Mouse (Mus musculus) heart, postnatal 0 days (tissue): ENCODE results near the gene Zfp575. TPM values are rescaled to one million over a fixed set of nuclear protein-coding genes. Genes with fewer than 3 reads are reported as not detected.

ENCODE experiments used
- ATAC-seq: fragments of 200-750 bp; cut with Nextera tagmentation; 2 replicates; pipeline ENCODE4 v1.8.0; 2017; ENCODE audit warnings: low read depth, moderate number of reproducible peaks, moderate library complexity; ENCODE audit not compliant: insufficient read depth
- DNase-seq: peaks from one replicate; pipeline ENCODE4 v3.0.0-alpha.2; 2016; ENCODE audit warnings: low spot score
- H3K27ac ChIP-seq: fragments of 300-500 bp; sonication (generic); 2 replicates; pipeline ENCODE4 v1.5.1; 2014; ENCODE audit warnings: low read depth, mild to moderate bottlenecking
- H3K27me3 ChIP-seq: fragments of 300-500 bp; sonication (generic); 2 replicates; pipeline ENCODE4 v1.6.1; 2014; ENCODE audit warnings: low read length, mixed read lengths; ENCODE audit not compliant: control insufficient read depth, insufficient read depth
- H3K36me3 ChIP-seq: fragments of 300-500 bp; sonication (generic); replicated peaks from 2 replicates; pipeline ENCODE4 v1.6.1; 2014; ENCODE audit warnings: low read length, mixed read lengths; ENCODE audit not compliant: control insufficient read depth, insufficient read depth
- H3K4me1 ChIP-seq: fragments of 300-500 bp; sonication (generic); 2 replicates; pipeline ENCODE4 v1.6.1; 2014; ENCODE audit warnings: antibody characterized with exemption; ENCODE audit not compliant: control insufficient read depth, insufficient read depth
- H3K4me2 ChIP-seq: fragments of 300-500 bp; sonication (generic); 2 replicates; pipeline ENCODE4 v1.6.1; 2014; ENCODE audit warnings: low read depth, mild to moderate bottlenecking, low read length, moderate library complexity
- H3K4me3 ChIP-seq: fragments of 300-500 bp; sonication (generic); 2 replicates; pipeline ENCODE4 v1.5.1; 2014; ENCODE audit warnings: low read depth, low read length
- H3K9ac ChIP-seq: fragments of 300-500 bp; sonication (generic); replicated peaks from 2 replicates; pipeline ENCODE4 v1.6.1; 2014; ENCODE audit warnings: low read depth, low read length, mixed read lengths
- H3K9me3 ChIP-seq: fragments of 300-500 bp; sonication (generic); replicated peaks from 2 replicates; pipeline ENCODE4 v1.6.1; 2016; ENCODE audit warnings: low read length; ENCODE audit not compliant: control insufficient read depth
- CTCF ChIP-seq: IDR thresholded peaks from 2 replicates; pipeline ENCODE4 v1.5.1; 2016; ENCODE audit warnings: antibody characterized with exemption, control low read depth, low read depth
- EP300 ChIP-seq: IDR thresholded peaks from 2 replicates; pipeline ENCODE4 v1.6.1; 2016; ENCODE audit warnings: antibody characterized with exemption, low read depth
- WGBS: fragments of 180-500 bp; shearing (Covaris S2); extraction: QIAGEN DNeasy Blood & Tissue Kit; methylation state at CpG from one replicate; pipeline ENCODE4 v1.1.7; 2014; 5-methylcytosine and 5-hydroxymethylcytosine counted together
- polyA plus RNA-seq: library from polyadenylated mRNA; unstranded; fragments of >200 nt; fragmentation: Nextera tagmentation; extraction: Ambion mirVana; gene quantifications from 2 replicates; pipeline ENCODE4 v1.2.1, GENCODE M21; 2015
- total RNA-seq: library from RNA; depleted of rRNA; stranded (reverse); fragments of >200 nt; gene quantifications from 2 replicates; pipeline ENCODE4 v1.2.3, GENCODE M21; 2014; ENCODE audit warnings: low replicate concordance

Zfp575 gene
- total and polyA plus RNA-seq, 2 experiments from 2014 or later = 0.04 to 0.67 TPM

- no peaks in the 10 kb centered on the region for H3K4me1 ChIP-seq
- H3K27me3 ChIP-seq = peaks cover 18% of the 10 kb centered on the region
- ATAC-seq = no peak
- H3K9me3 ChIP-seq = 0 out of 2 replicates have a peak, but pooled peaks cover 4% of the 10 kb centered on the region
- DNase-seq = no peak
- no peak overlapping the region for H3K4me3 ChIP-seq
- no peaks in the 10 kb centered on the region for H3K36me3 ChIP-seq
- no peak for TF ChIP-seq CTCF
- TF ChIP-seq EP300 = no peak
- H3K27ac ChIP-seq = no peak overlapping the region
- WGBS = 57% methylated on average over 8 of the region's 8 CpGs
- no peak overlapping the region for H3K4me2 ChIP-seq
- H3K9ac ChIP-seq = no peak overlapping the region
These were observed 30.3 kb upstream of the Zfp575 start for GRCm38 (mm10) chr7:24617763-24618162.

GRCm38 (mm10) chr7:24614816-24615215, 27.4 kb upstream of the Zfp575 start:
- no peak for ATAC-seq

GRCm38 (mm10) chr7:24612308-24612910, 25.0 kb upstream of the Zfp575 start:
- no peak for ATAC-seq
- H3K4me1 ChIP-seq = peaks cover 3% of the 10 kb centered on the region; the same call in 1 of the 2 replicates
- peak overlapping the region; percentile 8; the same call in 1 of the 2 replicates for H3K4me2 ChIP-seq
- WGBS = 7% methylated on average over 27 of the region's 27 CpGs
- peak overlapping the region; percentile 7 for H3K4me3 ChIP-seq
- no peaks in the 10 kb centered on the region for H3K36me3 ChIP-seq
- no peaks in the 10 kb centered on the region for H3K9me3 ChIP-seq
- no peak for TF ChIP-seq CTCF
- no peak for TF ChIP-seq EP300
- no peak for DNase-seq
- H3K9ac ChIP-seq = no peak overlapping the region
- no peak overlapping the region for H3K27ac ChIP-seq
- H3K27me3 ChIP-seq = peaks cover 49% of the 10 kb centered on the region

More at GRCm38 (mm10) chr7:24614816-24615215, 27.4 kb upstream of the Zfp575 start:
- no peak for TF ChIP-seq EP300
- TF ChIP-seq CTCF = no peak
- peaks cover 47% of the 10 kb centered on the region for H3K27me3 ChIP-seq
- H3K9me3 ChIP-seq = no peaks in the 10 kb centered on the region
- no peak overlapping the region for H3K4me3 ChIP-seq
- H3K4me2 ChIP-seq = no peak overlapping the region
- no peak overlapping the region for H3K9ac ChIP-seq
- peaks cover 3% of the 10 kb centered on the region; the same call in 1 of the 2 replicates for H3K4me1 ChIP-seq
- H3K27ac ChIP-seq = no peak overlapping the region
- no peak for DNase-seq
- 63% methylated on average over 13 of the region's 13 CpGs for WGBS
- H3K36me3 ChIP-seq = no peaks in the 10 kb centered on the region

GRCm38 (mm10) chr7:24611709-24612108, 24.3 kb upstream of the Zfp575 start:
- H3K9ac ChIP-seq = no peak overlapping the region
- H3K4me1 ChIP-seq = peaks cover 3% of the 10 kb centered on the region; the same call in 1 of the 2 replicates
- DNase-seq (no peak), ATAC-seq (no peak)
- peak overlapping the region; percentile 47 for H3K4me3 ChIP-seq
- no peak for TF ChIP-seq EP300
- no peak for TF ChIP-seq CTCF
- no peaks in the 10 kb centered on the region for H3K36me3 ChIP-seq
- peak overlapping the region; percentile 58 for H3K4me2 ChIP-seq
- H3K27me3 ChIP-seq = peaks cover 49% of the 10 kb centered on the region
- no peaks in the 10 kb centered on the region for H3K9me3 ChIP-seq
- no peak overlapping the region for H3K27ac ChIP-seq
- WGBS = 10% methylated on average over 7 of the region's 7 CpGs

- H3K27ac ChIP-seq = no peak overlapping the region
- peaks cover 49% of the 10 kb centered on the region for H3K27me3 ChIP-seq
- peak; percentile 74 for ATAC-seq
- H3K4me1 ChIP-seq = peaks cover 3% of the 10 kb centered on the region; the same call in 1 of the 2 replicates
- H3K4me2 ChIP-seq = peak overlapping the region; percentile 58
- no peak overlapping the region for H3K9ac ChIP-seq
- H3K9me3 ChIP-seq = no peaks in the 10 kb centered on the region
- TF ChIP-seq CTCF (no peak), EP300 (no peak)
- DNase-seq = peak; percentile 46
- no peaks in the 10 kb centered on the region for H3K36me3 ChIP-seq
- 1% methylated on average over 36 of the region's 36 CpGs for WGBS
- H3K4me3 ChIP-seq = peak overlapping the region; percentile 47
These were observed 23.5 kb upstream of the Zfp575 start for GRCm38 (mm10) chr7:24610879-24611494.
